ENCODE assay signal across 8 mouse cellular contexts in genomic region chr11:98773635-98774295, GRCm38 (mm10). TPM values are rescaled to one million over a fixed set of nuclear protein-coding genes. Genes with fewer than 3 reads are reported as not detected.
DNase-seq lines count a peak whose midpoint lies in the region; ATAC-seq lines count a peak whose summit lies in the region.

No protein-coding gene starts in this region.

- peak overlapping the region; percentile 84 for H3K4me2 ChIP-seq in intestine, embryonic 14.5 days (ENCODE audit: low read length)

- H3K4me3 ChIP-seq in intestine, embryonic 14.5 days (ENCODE audit: low read depth, low read length), result peak overlapping the region; percentile 35

- no peaks in the 10 kb centered on the region for H3K9me3 ChIP-seq in intestine, embryonic 14.5 days (ENCODE audit: control insufficient read depth, low read length)

- peaks cover 18% of the 10 kb centered on the region for H3K36me3 ChIP-seq in intestine, embryonic 14.5 days (ENCODE audit: control insufficient read depth, insufficient read depth, low read length)

- intact Hi-C loops in left cerebral cortex, postnatal 14 days (cut with DNase I), result loop anchor here (2.0 kb wide), 1 partner anchor 13 kb away; no protein-coding TSS in a partner anchor

- under 1% methylated on average over 34 of the region's 37 CpGs for WGBS in intestine, embryonic 14.5 days

- peak overlapping the region; percentile 6; the same call in 1 of the 2 replicates for H3K27ac ChIP-seq in intestine, embryonic 14.5 days (ENCODE audit: low read depth)

- peaks cover 49% of the 10 kb centered on the region for H3K4me1 ChIP-seq in intestine, embryonic 14.5 days (replicated peaks; ENCODE audit: control insufficient read depth, insufficient read depth, low read length)

- H3K9ac ChIP-seq in intestine, embryonic 14.5 days (ENCODE audit: low read length), result peak overlapping the region; percentile 16; the same call in 1 of the 2 replicates

- peak; percentile 100 for DNase-seq in adipocyte (ENCODE audit: low spot score)
- DNase-seq in embryo, embryonic 10 days (ENCODE audit: low spot score), result peak; percentile 99
- DNase-seq in gastrocnemius, postnatal 10 days, result peak; percentile 99
- DNase-seq in intestine, embryonic 14.5 days (ENCODE audit: low spot score), result peak; percentile 96
- peak; percentile 99 to 100 for DNase-seq in left cerebral cortex, postnatal 14 days (ENCODE audit: low spot score in 2 of 2)
- peak; percentile 96 for DNase-seq in mesoderm, embryonic 11.5 days (ENCODE audit: low read depth, low spot score)
- peak; percentile 100 for DNase-seq in right cerebral cortex, postnatal 36 days (ENCODE audit: low spot score in 2 of 2)
- DNase-seq in yolk sac, embryonic 10.5 days (ENCODE audit: low spot score), result peak; percentile 97

- peak; percentile 72 for ATAC-seq in intestine, embryonic 14.5 days (replicated peaks; ENCODE audit: low FRiP score, low TSS enrichment, low read depth)

- no peaks in the 10 kb centered on the region for H3K27me3 ChIP-seq in intestine, embryonic 14.5 days (replicated peaks; ENCODE audit: control insufficient read depth, insufficient read depth, low read length)

RNA-seq across cellular contexts. Expression of gene Nr1d1, which starts 1.4 kb away (rescaled TPM):
- 10 to 100 TPM; 42.4 to 58.7 TPM for total RNA-seq in gastrocnemius, postnatal 10 days (2021)
- polyA plus RNA-seq in intestine, embryonic 14.5 days (2014; fragmentation: Nextera tagmentation; extraction: Ambion mirVana), result 2.5 and 2.8 TPM in 2 replicates
- 10 to 100 TPM; 82.0 to 85.4 TPM for total RNA-seq in left cerebral cortex, postnatal 14 days (2021)

RNA-seq across cellular contexts. Expression of gene Msl1, which starts 21.6 kb away (rescaled TPM):
- total RNA-seq in gastrocnemius, postnatal 10 days (2021), result 10 to 100 TPM; 62.6 to 74.1 TPM
- polyA plus RNA-seq in intestine, embryonic 14.5 days (2014; fragmentation: Nextera tagmentation; extraction: Ambion mirVana), result 17.5 and 19.1 TPM in 2 replicates
- 100 to 1,000 TPM; 168 to 170 TPM for total RNA-seq in left cerebral cortex, postnatal 14 days (2021)

RNA-seq across cellular contexts. Expression of gene Casc3, which starts 30.9 kb away (rescaled TPM):
- 10 to 100 TPM; 19.1 to 26.2 TPM for total RNA-seq in gastrocnemius, postnatal 10 days (2021)
- polyA plus RNA-seq in intestine, embryonic 14.5 days (2014; fragmentation: Nextera tagmentation; extraction: Ambion mirVana), result 34.5 and 37.3 TPM in 2 replicates
- 10 to 100 TPM; 53.1 to 54.6 TPM for total RNA-seq in left cerebral cortex, postnatal 14 days (2021)

RNA-seq across cellular contexts. Expression of gene Thra, which starts 33.3 kb away (rescaled TPM):
- total RNA-seq in gastrocnemius, postnatal 10 days (2021), result 100 to 1,000 TPM; 149 to 169 TPM
- polyA plus RNA-seq in intestine, embryonic 14.5 days (2014; fragmentation: Nextera tagmentation; extraction: Ambion mirVana), result 60.7 and 63.8 TPM in 2 replicates
- 1,000 to 10,000 TPM in 1 of 2 experiments, 100 to 1,000 TPM in 1; 962 to 1,004 TPM for total RNA-seq in left cerebral cortex, postnatal 14 days (2021)

RNA-seq across cellular contexts. Expression of gene Med24, which starts 44.5 kb away (rescaled TPM):
- total RNA-seq in gastrocnemius, postnatal 10 days (2021), result 10 to 100 TPM; 47.8 to 52.5 TPM
- polyA plus RNA-seq in intestine, embryonic 14.5 days (2014; fragmentation: Nextera tagmentation; extraction: Ambion mirVana), result 43.0 and 48.0 TPM in 2 replicates
- total RNA-seq in left cerebral cortex, postnatal 14 days (2021), result 100 to 1,000 TPM in 1 of 2 experiments, 10 to 100 TPM in 1; 96.3 to 114 TPM

Comparison
In these comparisons a context has a peak if more than half of its experiments do, and no peak if none do; other contexts are left out.
1. Peak in every context shown above with its lines: DNase-seq, ATAC-seq, H3K4me3 ChIP-seq and H3K27ac ChIP-seq.